Mouse (Mus musculus): ENCODE data around the gene Ptprb. TPM values are rescaled to one million over a fixed set of nuclear protein-coding genes. Genes with fewer than 3 reads are reported as not detected.

Gene Ptprb
- 0.01 TPM in 1 of 2 replicates, not detected in the other for polyA plus RNA-seq (2012)

GRCm38 (mm10) chr10:116275280-116275679 lies at the start of gene Ptprb:
Ptprb (plus strand) TSS chr10:116275523.

Other genes with a start within 250 kb of the Ptprb start
- gene 4933416C03Rik, start 161.6 kb upstream of the Ptprb start, polyA plus RNA-seq (2012): not detected in 2 replicates
- gene Kcnmb4, start 198.4 kb downstream of the Ptprb start, polyA plus RNA-seq (2012): 0.20 and 0.36 TPM in 2 replicates

Measured in megakaryocyte-erythroid progenitor cell, adult 5 weeks (primary cell).